Mouse (Mus musculus) brown adipose tissue, adult 24 weeks (tissue): ENCODE data around the gene Hoxb9. TPM values are rescaled to one million over a fixed set of nuclear protein-coding genes. Genes with fewer than 3 reads are reported as not detected.

ENCODE experiments used
- H3K27ac ChIP-seq: fragments of 200-500 bp; replicated peaks from 2 replicates; pipeline ENCODE4 v1.5.1; 2012; ENCODE audit warnings: low read depth, mild to moderate bottlenecking, low read length
- H3K4me1 ChIP-seq: fragments of 200-500 bp; 2 replicates; pipeline ENCODE4 v1.6.1; 2012; ENCODE audit warnings: low read length, mixed read lengths; ENCODE audit not compliant: control insufficient read depth, insufficient read depth, insufficient read length
- H3K4me3 ChIP-seq: fragments of 200-500 bp; 2 replicates; pipeline ENCODE4 v1.5.1; 2012; ENCODE audit warnings: low read depth, mild to moderate bottlenecking, low read length, moderate library complexity; ENCODE audit not compliant: insufficient read depth
- polyA plus RNA-seq: library from polyadenylated mRNA; stranded (reverse); fragments of >200 nt; gene quantifications from 2 replicates; pipeline ENCODE4 v1.2.4, GENCODE M21; 2012; ENCODE audit not compliant: missing spikeins, insufficient read depth, insufficient read length

Hoxb9 gene
- polyA plus RNA-seq, 1 experiment = not detected

DNA sequence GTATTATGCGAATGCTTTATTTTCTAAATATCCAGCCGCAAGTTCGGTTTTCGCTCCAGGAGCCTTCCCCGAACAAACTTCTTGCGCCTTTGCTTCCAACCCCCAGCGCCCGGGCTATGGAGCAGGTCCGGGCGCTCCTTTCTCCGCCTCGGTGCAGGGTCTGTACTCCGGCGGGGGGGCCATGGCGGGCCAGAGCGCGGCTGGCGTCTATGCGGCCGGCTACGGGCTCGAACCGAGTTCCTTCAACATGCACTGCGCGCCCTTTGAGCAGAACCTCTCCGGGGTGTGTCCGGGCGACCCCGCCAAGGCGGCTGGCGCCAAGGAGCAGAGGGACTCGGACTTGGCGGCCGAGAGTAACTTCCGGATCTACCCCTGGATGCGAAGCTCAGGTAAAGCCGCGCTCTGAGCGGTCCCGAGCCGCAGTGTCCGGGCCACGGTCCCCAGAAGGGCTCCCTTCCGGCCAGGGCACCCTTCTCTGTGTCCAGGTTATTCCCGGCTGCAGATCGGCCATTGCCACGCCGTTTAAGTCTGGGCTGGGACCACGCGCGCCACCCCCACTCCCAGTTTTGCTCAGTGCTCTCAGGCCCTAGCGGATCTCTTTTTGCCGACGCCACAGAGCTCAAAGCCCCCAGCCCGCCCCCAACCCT, 15.6 kb downstream of the Hoxb9 start:
- Histone ChIP-seq H3K27ac (peak overlapping the region; percentile 68), H3K4me3 (peak overlapping the region; percentile 77), H3K4me1 (no peaks in the 10 kb centered on the region)

DNA sequence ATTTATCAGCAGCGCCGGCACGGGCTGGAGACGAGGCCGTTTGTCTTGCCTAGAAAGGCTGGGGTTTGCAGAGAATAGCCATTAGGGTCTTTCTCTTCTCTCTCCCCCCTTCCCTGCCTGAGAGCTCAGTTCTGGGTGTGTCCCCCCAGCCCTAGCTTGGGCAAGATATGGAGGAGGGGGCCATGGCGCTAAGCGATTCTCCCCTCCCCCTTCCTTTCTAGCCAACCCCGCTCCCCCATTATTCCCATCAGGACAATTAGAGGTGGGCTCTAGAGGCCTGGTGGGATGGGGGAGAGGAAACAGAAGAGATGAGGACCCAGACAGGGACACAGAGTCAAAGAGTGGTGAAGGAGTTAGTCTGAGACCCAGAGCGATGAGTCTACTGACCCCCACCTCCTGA, 16.2 kb downstream of the Hoxb9 start:
- H3K27ac ChIP-seq = no peak overlapping the region
- H3K4me1 ChIP-seq = no peaks in the 10 kb centered on the region
- peak overlapping the region; percentile 77 for H3K4me3 ChIP-seq

GRCm38 (mm10) chr11:96288455-96289221, 17.4 kb downstream of the Hoxb9 start:
- no peak overlapping the region for H3K4me3 ChIP-seq
- H3K27ac ChIP-seq = no peak overlapping the region

GRCm38 (mm10) chr11:96289293-96289692, 18.0 kb downstream of the Hoxb9 start:
- Histone ChIP-seq H3K4me3 (no peak overlapping the region), H3K4me1 (no peaks in the 10 kb centered on the region), H3K27ac (no peak overlapping the region)

More at GRCm38 (mm10) chr11:96288455-96289221, 17.4 kb downstream of the Hoxb9 start:
- no peaks in the 10 kb centered on the region for H3K4me1 ChIP-seq

DNA sequence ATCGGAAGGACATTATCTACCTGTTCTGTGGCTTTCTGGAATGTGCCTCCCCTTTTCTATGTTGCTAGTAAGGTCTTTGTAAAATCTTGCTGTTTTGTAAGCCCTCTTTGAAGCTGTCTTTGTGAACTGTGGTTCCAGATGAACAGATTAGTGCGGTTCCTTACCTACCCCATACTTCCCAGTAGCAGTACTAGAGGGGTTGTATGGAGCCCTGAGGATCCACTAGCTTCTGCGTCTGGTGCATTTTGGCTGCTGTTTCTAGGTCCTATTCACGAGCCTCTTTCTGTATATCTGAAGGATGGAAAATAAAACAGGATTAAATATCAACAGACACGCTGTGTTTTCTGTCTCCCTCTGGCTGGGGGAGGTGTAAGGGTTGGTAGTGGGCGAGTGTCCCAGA, 18.6 kb downstream of the Hoxb9 start:
- H3K4me3 ChIP-seq = no peak overlapping the region
- H3K27ac ChIP-seq = 0 out of 2 replicates have a peak overlapping the region, but pooled peaks have one; percentile 69
- H3K4me1 ChIP-seq = no peaks in the 10 kb centered on the region

DNA sequence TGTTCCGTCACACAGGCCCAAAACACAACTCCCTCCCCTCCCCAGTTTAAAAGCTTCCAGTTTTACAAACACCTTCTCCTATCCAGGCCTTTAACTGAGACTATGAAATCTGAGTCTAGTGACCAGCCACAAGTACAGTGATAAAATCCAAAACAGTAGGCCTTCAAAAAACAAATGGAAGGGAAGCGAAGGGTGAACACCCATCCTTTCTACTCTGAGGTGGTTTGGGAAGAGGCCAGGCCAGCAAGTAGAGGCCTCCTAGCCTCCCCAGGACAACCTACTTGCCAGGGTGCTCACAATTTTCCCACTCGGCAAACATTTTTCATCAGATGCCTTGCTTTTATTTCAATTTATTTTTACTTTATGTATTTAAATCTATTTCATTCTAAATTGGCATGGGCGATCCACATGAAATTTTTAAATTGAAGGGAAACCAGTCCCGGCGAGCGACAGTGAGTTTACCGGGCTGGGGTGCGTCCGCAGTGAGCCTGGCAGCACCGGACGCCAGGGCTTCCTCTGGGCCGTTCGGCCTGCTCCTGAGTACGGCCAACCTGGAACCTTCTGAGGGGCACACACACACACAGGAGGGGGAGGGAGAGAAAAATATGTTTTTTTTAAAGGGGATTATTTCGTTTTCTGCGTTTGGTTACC, 19.6 kb downstream of the Hoxb9 start:
- peak overlapping the region; percentile 69 for H3K27ac ChIP-seq
- peak overlapping the region; percentile 17; the same call in 1 of the 2 replicates for H3K4me3 ChIP-seq
- H3K4me1 ChIP-seq = no peaks in the 10 kb centered on the region

GRCm38 (mm10) chr11:96291681-96292564, 20.7 kb downstream of the Hoxb9 start, which contains the start of gene Hoxb6:
Gene Hoxb6 (plus strand): TSS chr11:96292476.
- peak within 1 kb of the TSS; percentile 69 for H3K27ac ChIP-seq
- no peaks in the 10 kb centered on the region for H3K4me1 ChIP-seq
- peak within 1 kb of the TSS; percentile 67 for H3K4me3 ChIP-seq

- H3K27ac ChIP-seq = peak overlapping the region; percentile 66
- H3K4me3 ChIP-seq = peak overlapping the region; percentile 67
- no peaks in the 10 kb centered on the region for H3K4me1 ChIP-seq
Observed at GRCm38 (mm10) chr11:96292565-96293301, 21.5 kb downstream of the Hoxb9 start.

- H3K27ac ChIP-seq = peak overlapping the region; percentile 55
- H3K4me1 ChIP-seq = no peaks in the 10 kb centered on the region
- peak overlapping the region; percentile 67 for H3K4me3 ChIP-seq
Observed at GRCm38 (mm10) chr11:96293302-96293921, 22.2 kb downstream of the Hoxb9 start.

- Histone ChIP-seq H3K4me3 (peak overlapping the region; percentile 67), H3K4me1 (no peaks in the 10 kb centered on the region), H3K27ac (0 out of 2 replicates have a peak overlapping the region, but pooled peaks have one; percentile 9)
Observed at GRCm38 (mm10) chr11:96294245-96295091, 23.2 kb downstream of the Hoxb9 start.

DNA sequence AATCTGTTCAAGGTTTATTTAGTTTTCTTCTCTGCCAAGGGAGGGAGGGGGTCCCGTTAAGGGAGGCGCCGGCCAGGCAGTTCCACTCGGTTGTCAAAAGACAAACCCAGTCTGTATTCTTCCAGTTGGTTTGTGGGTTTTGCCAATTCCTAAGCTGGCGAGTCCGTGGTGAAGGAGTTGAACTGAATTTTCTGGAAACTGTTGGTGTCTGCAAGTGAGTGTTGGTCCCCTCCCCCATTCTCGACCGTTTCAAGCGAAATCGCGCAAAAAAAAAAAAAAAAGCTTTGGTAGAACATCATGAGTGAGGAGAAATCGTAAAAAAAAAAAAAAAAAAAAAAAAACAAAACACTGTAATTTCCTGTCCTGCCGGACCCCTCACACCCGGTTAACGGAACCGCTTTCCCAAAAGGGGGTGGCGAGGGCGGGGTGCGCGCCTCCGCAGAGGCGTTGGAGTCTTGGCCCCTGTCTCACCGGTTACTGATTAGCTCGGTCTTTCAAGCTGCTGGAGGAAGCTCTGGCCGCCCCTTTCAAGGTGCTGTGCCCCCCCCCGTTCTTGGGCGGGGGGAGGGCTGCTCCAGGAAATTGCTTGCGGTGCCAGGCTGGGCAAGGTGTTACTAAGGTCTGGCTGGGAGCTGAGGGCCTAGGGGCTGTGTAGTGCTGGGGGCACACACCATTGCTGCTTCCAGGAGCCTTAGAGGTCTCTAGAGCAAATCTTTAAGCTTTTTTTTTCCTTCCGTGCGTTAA, 24.0 kb downstream of the Hoxb9 start:
- Histone ChIP-seq H3K27ac (no peak overlapping the region), H3K4me1 (no peaks in the 10 kb centered on the region), H3K4me3 (peak overlapping the region; percentile 47)

- Histone ChIP-seq H3K27ac (no peak overlapping the region), H3K4me3 (no peak overlapping the region), H3K4me1 (no peaks in the 10 kb centered on the region)
Observed at GRCm38 (mm10) chr11:96296997-96297396, 25.7 kb downstream of the Hoxb9 start.
